Mouse (Mus musculus): ENCODE data around the gene Zfp784. TPM values are rescaled to one million over a fixed set of nuclear protein-coding genes. Genes with fewer than 3 reads are reported as not detected.
"Not testable (repeated sequence)": the region's sequence is repeated elsewhere in the genome, so short reads cannot be mapped to it uniquely, and the experiment has no call there.

The Zfp784 gene
- polyA plus RNA-seq, 1 experiment from 2014 or later = 3.9 TPM

- Histone ChIP-seq H3K4me2 (ENCODE audit: low read depth, low read length, severe bottlenecking) (peak within 1 kb of the TSS; percentile 87), H3K27ac (ENCODE audit: low read depth, low read length) (peak within 1 kb of the TSS; percentile 76), H3K36me3 (ENCODE audit: control insufficient read depth, insufficient read depth, low read length) (peaks cover 19% of the 10 kb centered on the region), H3K27me3 (ENCODE audit: control insufficient read depth, insufficient read depth, low read length) (no peaks in the 10 kb centered on the region), H3K4me1 (replicated peaks; ENCODE audit: control insufficient read depth, insufficient read depth, low read length) (no peaks in the 10 kb centered on the region), H3K9me3 (ENCODE audit: control insufficient read depth, low read length) (no peaks in the 10 kb centered on the region), H3K9ac (ENCODE audit: low read length) (peak within 1 kb of the TSS; percentile 95), H3K4me3 (ENCODE audit: low read depth, low read length) (peak within 1 kb of the TSS; percentile 96)
- peak; percentile 98 for DNase-seq (ENCODE audit: low spot score)
- WGBS = under 1% methylated on average over 68 of the region's 81 CpGs
- ATAC-seq (replicated peaks; ENCODE audit: low FRiP score) = peak; percentile 98
Measured at GRCm38 (mm10) chr7:5080010-5080751, 41.9 kb upstream of the Zfp784 start, which contains the start of gene Epn1. Epn1 (plus strand) TSS chr7:5080235.

GRCm38 (mm10) chr7:5079365-5080009 is 41.2 kb upstream of the Zfp784 start:
- Histone ChIP-seq H3K36me3 (ENCODE audit: control insufficient read depth, insufficient read depth, low read length) (peaks cover 17% of the 10 kb centered on the region), H3K27ac (ENCODE audit: low read depth, low read length) (peak overlapping the region; percentile 53; the same call in 1 of the 2 replicates), H3K4me2 (ENCODE audit: low read depth, low read length, severe bottlenecking) (peak overlapping the region; percentile 87; the same call in 1 of the 2 replicates), H3K9ac (ENCODE audit: low read length) (peak overlapping the region; percentile 35; the same call in 1 of the 2 replicates), H3K4me3 (ENCODE audit: low read depth, low read length) (peak overlapping the region; percentile 96)
- not testable (repeated sequence) for H3K9me3 ChIP-seq (ENCODE audit: control insufficient read depth, low read length); H3K27me3 ChIP-seq (ENCODE audit: control insufficient read depth, insufficient read depth, low read length); H3K4me1 ChIP-seq (replicated peaks; ENCODE audit: control insufficient read depth, insufficient read depth, low read length); DNase-seq (ENCODE audit: low spot score)
- WGBS = 54% methylated on average over 10 of the region's 13 CpGs
- peak; percentile 45 for ATAC-seq (replicated peaks; ENCODE audit: low FRiP score)

GRCm38 (mm10) chr7:5076931-5077330 is 38.7 kb upstream of the Zfp784 start:
- Histone ChIP-seq H3K4me2 (ENCODE audit: low read depth, low read length, severe bottlenecking) (no peak overlapping the region), H3K27ac (ENCODE audit: low read depth, low read length) (no peak overlapping the region), H3K9ac (ENCODE audit: low read length) (no peak overlapping the region), H3K4me1 (replicated peaks; ENCODE audit: control insufficient read depth, insufficient read depth, low read length) (no peaks in the 10 kb centered on the region), H3K4me3 (ENCODE audit: low read depth, low read length) (no peak overlapping the region), H3K27me3 (ENCODE audit: control insufficient read depth, insufficient read depth, low read length) (no peaks in the 10 kb centered on the region), H3K36me3 (ENCODE audit: control insufficient read depth, insufficient read depth, low read length) (peaks cover 28% of the 10 kb centered on the region), H3K9me3 (ENCODE audit: control insufficient read depth, low read length) (no peaks in the 10 kb centered on the region)
- 92% methylated on average over 2 of the region's 2 CpGs for WGBS
- DNase-seq (ENCODE audit: low spot score) (no peak), ATAC-seq (replicated peaks; ENCODE audit: low FRiP score) (no peak)

- Histone ChIP-seq H3K4me3 (ENCODE audit: low read depth, low read length) (no peak overlapping the region), H3K9ac (ENCODE audit: low read length) (no peak overlapping the region), H3K4me1 (replicated peaks; ENCODE audit: control insufficient read depth, insufficient read depth, low read length) (no peaks in the 10 kb centered on the region), H3K9me3 (ENCODE audit: control insufficient read depth, low read length) (no peaks in the 10 kb centered on the region), H3K36me3 (ENCODE audit: control insufficient read depth, insufficient read depth, low read length) (peaks cover 42% of the 10 kb centered on the region), H3K27ac (ENCODE audit: low read depth, low read length) (no peak overlapping the region), H3K27me3 (ENCODE audit: control insufficient read depth, insufficient read depth, low read length) (no peaks in the 10 kb centered on the region), H3K4me2 (ENCODE audit: low read depth, low read length, severe bottlenecking) (no peak overlapping the region)
- no peak for ATAC-seq (replicated peaks; ENCODE audit: low FRiP score)
- 95% methylated on average over 5 of the region's 5 CpGs for WGBS
- no peak for DNase-seq (ENCODE audit: low spot score)
Measured at GRCm38 (mm10) chr7:5074984-5075383, 36.7 kb upstream of the Zfp784 start.

GRCm38 (mm10) chr7:5073586-5073985 is 35.3 kb upstream of the Zfp784 start:
- DNase-seq (ENCODE audit: low spot score) (no peak), ATAC-seq (replicated peaks; ENCODE audit: low FRiP score) (no peak)
- no peaks in the 10 kb centered on the region for H3K9me3 ChIP-seq (ENCODE audit: control insufficient read depth, low read length)
- no peak overlapping the region for H3K4me2 ChIP-seq (ENCODE audit: low read depth, low read length, severe bottlenecking)
- peaks cover 42% of the 10 kb centered on the region for H3K36me3 ChIP-seq (ENCODE audit: control insufficient read depth, insufficient read depth, low read length)
- no peaks in the 10 kb centered on the region for H3K27me3 ChIP-seq (ENCODE audit: control insufficient read depth, insufficient read depth, low read length)
- WGBS = 83% methylated on average over 1 of the region's 1 CpGs
- no peak overlapping the region for H3K27ac ChIP-seq (ENCODE audit: low read depth, low read length)
- H3K4me1 ChIP-seq (replicated peaks; ENCODE audit: control insufficient read depth, insufficient read depth, low read length) = no peaks in the 10 kb centered on the region
- H3K9ac ChIP-seq (ENCODE audit: low read length) = no peak overlapping the region
- H3K4me3 ChIP-seq (ENCODE audit: low read depth, low read length) = no peak overlapping the region

- no peak overlapping the region for H3K4me3 ChIP-seq (ENCODE audit: low read depth, low read length)
- WGBS = 90% methylated on average over 6 of the region's 6 CpGs
- H3K27me3 ChIP-seq (ENCODE audit: control insufficient read depth, insufficient read depth, low read length) = no peaks in the 10 kb centered on the region
- ATAC-seq (replicated peaks; ENCODE audit: low FRiP score) (no peak), DNase-seq (ENCODE audit: low spot score) (no peak)
- H3K9me3 ChIP-seq (ENCODE audit: control insufficient read depth, low read length) = no peaks in the 10 kb centered on the region
- H3K4me2 ChIP-seq (ENCODE audit: low read depth, low read length, severe bottlenecking) = no peak overlapping the region
- no peak overlapping the region for H3K27ac ChIP-seq (ENCODE audit: low read depth, low read length)
- peaks cover 13% of the 10 kb centered on the region; the same call in 1 of the 2 replicates for H3K4me1 ChIP-seq (replicated peaks; ENCODE audit: control insufficient read depth, insufficient read depth, low read length)
- no peak overlapping the region for H3K9ac ChIP-seq (ENCODE audit: low read length)
- peaks cover 9% of the 10 kb centered on the region; the same call in 1 of the 2 replicates for H3K36me3 ChIP-seq (ENCODE audit: control insufficient read depth, insufficient read depth, low read length)
Measured at GRCm38 (mm10) chr7:5064886-5065285, 26.6 kb upstream of the Zfp784 start.

GRCm38 (mm10) chr7:5062360-5063001 is 24.2 kb upstream of the Zfp784 start:
- DNase-seq (ENCODE audit: low spot score) = peak; percentile 85
- Histone ChIP-seq H3K27me3 (ENCODE audit: control insufficient read depth, insufficient read depth, low read length) (peaks cover 7% of the 10 kb centered on the region), H3K4me1 (replicated peaks; ENCODE audit: control insufficient read depth, insufficient read depth, low read length) (peaks cover 13% of the 10 kb centered on the region; the same call in 1 of the 2 replicates), H3K9me3 (ENCODE audit: control insufficient read depth, low read length) (no peaks in the 10 kb centered on the region), H3K4me3 (ENCODE audit: low read depth, low read length) (peak overlapping the region; percentile 64), H3K4me2 (ENCODE audit: low read depth, low read length, severe bottlenecking) (peak overlapping the region; percentile 59), H3K27ac (ENCODE audit: low read depth, low read length) (peak overlapping the region; percentile 98), H3K36me3 (ENCODE audit: control insufficient read depth, insufficient read depth, low read length) (no peaks in the 10 kb centered on the region; the same call in 1 of the 2 replicates), H3K9ac (ENCODE audit: low read length) (peak overlapping the region; percentile 86)
- peak; percentile 55 for ATAC-seq (replicated peaks; ENCODE audit: low FRiP score)
- WGBS = under 1% methylated on average over 51 of the region's 51 CpGs

GRCm38 (mm10) chr7:5061774-5062359 is 23.6 kb upstream of the Zfp784 start, which contains the start of gene U2af2:
U2af2 (plus strand) TSS chr7:5062143.
- peak within 1 kb of the TSS; percentile 88 for H3K4me2 ChIP-seq (ENCODE audit: low read depth, low read length, severe bottlenecking)
- DNase-seq (ENCODE audit: low spot score) = peak; percentile 98
- WGBS = under 1% methylated on average over 63 of the region's 65 CpGs
- H3K4me3 ChIP-seq (ENCODE audit: low read depth, low read length) = peak within 1 kb of the TSS; percentile 64
- no peaks in the 10 kb centered on the region for H3K36me3 ChIP-seq (ENCODE audit: control insufficient read depth, insufficient read depth, low read length)
- peaks cover 15% of the 10 kb centered on the region for H3K4me1 ChIP-seq (replicated peaks; ENCODE audit: control insufficient read depth, insufficient read depth, low read length)
- peak; percentile 86 for ATAC-seq (replicated peaks; ENCODE audit: low FRiP score)
- H3K9ac ChIP-seq (ENCODE audit: low read length) = peak within 1 kb of the TSS; percentile 86
- H3K27me3 ChIP-seq (ENCODE audit: control insufficient read depth, insufficient read depth, low read length) = peaks cover 13% of the 10 kb centered on the region
- H3K27ac ChIP-seq (ENCODE audit: low read depth, low read length) = peak within 1 kb of the TSS; percentile 98
- no peaks in the 10 kb centered on the region for H3K9me3 ChIP-seq (ENCODE audit: control insufficient read depth, low read length)

Measured in forebrain, embryonic 11.5 days (tissue).